Mouse (Mus musculus): ENCODE measurements around the gene Fam205c.

Gene Fam205c

GRCm38 (mm10) chr4:42874134-42874533 lies at the start of gene Fam205c:
TSS of gene Fam205c (minus strand) at chr4:42874234.
- no peak for DNase-seq

- DNase-seq: no peak
Measured at GRCm38 (mm10) chr4:42922461-42922860, 48.4 kb upstream of the Fam205c start.

GRCm38 (mm10) chr4:42922056-42922455 lies 48.0 kb upstream of the Fam205c start:
- DNase-seq: no peak

- peak; percentile 40 for DNase-seq
Measured at GRCm38 (mm10) chr4:42921536-42921935, 47.5 kb upstream of the Fam205c start.

- DNase-seq: no peak
Measured at GRCm38 (mm10) chr4:42920726-42921125, 46.7 kb upstream of the Fam205c start.

- no peak for DNase-seq
Measured at GRCm38 (mm10) chr4:42917402-42917774, 43.4 kb upstream of the Fam205c start.

GRCm38 (mm10) chr4:42916617-42917401 lies 42.8 kb upstream of the Fam205c start, which contains the start of gene Phf24:
TSS of gene Phf24 (plus strand) at chr4:42916660.
- DNase-seq: peak; percentile 58

GRCm38 (mm10) chr4:42915966-42916365 lies 41.9 kb upstream of the Fam205c start:
- no peak for DNase-seq

- no peak for DNase-seq
Measured at GRCm38 (mm10) chr4:42915311-42915710, 41.3 kb upstream of the Fam205c start.

GRCm38 (mm10) chr4:42913391-42913790 lies 39.4 kb upstream of the Fam205c start:
- no peak for DNase-seq

GRCm38 (mm10) chr4:42904966-42905365 lies 30.9 kb upstream of the Fam205c start:
- no peak for DNase-seq

GRCm38 (mm10) chr4:42904523-42904922 lies 30.5 kb upstream of the Fam205c start:
- peak; percentile 51 for DNase-seq

GRCm38 (mm10) chr4:42903942-42904341 lies 29.9 kb upstream of the Fam205c start:
- no peak for DNase-seq

- no peak for DNase-seq
Measured at GRCm38 (mm10) chr4:42902730-42903129, 28.7 kb upstream of the Fam205c start.

- DNase-seq: no peak
Measured at GRCm38 (mm10) chr4:42902174-42902573, 28.1 kb upstream of the Fam205c start.

- peak; percentile 53 for DNase-seq
Measured at GRCm38 (mm10) chr4:42900878-42901277, 26.8 kb upstream of the Fam205c start.

GRCm38 (mm10) chr4:42898914-42899313 lies 24.9 kb upstream of the Fam205c start:
- DNase-seq: no peak

- DNase-seq: no peak
Measured at GRCm38 (mm10) chr4:42895118-42895517, 21.1 kb upstream of the Fam205c start.

GRCm38 (mm10) chr4:42891176-42891575 lies 17.1 kb upstream of the Fam205c start:
- DNase-seq: no peak

- no peak for DNase-seq
Measured at GRCm38 (mm10) chr4:42888806-42889205, 14.8 kb upstream of the Fam205c start.

- DNase-seq: no peak
Measured at GRCm38 (mm10) chr4:42886926-42887325, 12.9 kb upstream of the Fam205c start.

GRCm38 (mm10) chr4:42880677-42880948 lies 6.6 kb upstream of the Fam205c start:
- no peak for DNase-seq

GRCm38 (mm10) chr4:42879829-42880676 lies 6.0 kb upstream of the Fam205c start:
- DNase-seq: no peak

- no peak for DNase-seq
Measured at GRCm38 (mm10) chr4:42877657-42878056, 3.6 kb upstream of the Fam205c start.
